Mouse (Mus musculus): ENCODE results near the gene Ptpru.
A peak's percentile ranks its signal among the peaks of the same experiment; 100 is the strongest.

The Ptpru gene

GRCm38 (mm10) chr4:131837872-131838524 lies at the start of gene Ptpru:
Gene Ptpru (minus strand): TSS chr4:131838288.
- DNase-seq (ENCODE audit: low spot score in 2 of 2) = peak; percentile 83 to 96

GRCm38 (mm10) chr4:131885376-131885775 lies 47.3 kb upstream of the Ptpru start:
- no peak for DNase-seq (ENCODE audit: low spot score in 2 of 2)

GRCm38 (mm10) chr4:131883571-131883970 lies 45.5 kb upstream of the Ptpru start:
- no peak for DNase-seq (ENCODE audit: low spot score in 2 of 2)

GRCm38 (mm10) chr4:131881306-131881705 lies 43.2 kb upstream of the Ptpru start:
- DNase-seq (ENCODE audit: low spot score in 2 of 2) = no peak

GRCm38 (mm10) chr4:131879692-131880091 lies 41.6 kb upstream of the Ptpru start:
- DNase-seq (ENCODE audit: low spot score in 2 of 2) = no peak

- DNase-seq (ENCODE audit: low spot score in 2 of 2) = no peak
Measured at GRCm38 (mm10) chr4:131876836-131877235, 38.7 kb upstream of the Ptpru start.

GRCm38 (mm10) chr4:131875242-131875641 lies 37.2 kb upstream of the Ptpru start:
- DNase-seq (ENCODE audit: low spot score in 2 of 2) = no peak

GRCm38 (mm10) chr4:131874567-131874966 lies 36.5 kb upstream of the Ptpru start:
- DNase-seq (ENCODE audit: low spot score in 2 of 2) = no peak

- DNase-seq (ENCODE audit: low spot score in 2 of 2) = no peak
Measured at GRCm38 (mm10) chr4:131874169-131874536, 36.1 kb upstream of the Ptpru start.

- peak; percentile 94 to 97 for DNase-seq (ENCODE audit: low spot score in 2 of 2)
Measured at GRCm38 (mm10) chr4:131873293-131874168, 35.4 kb upstream of the Ptpru start, which contains the start of gene Srsf4. Gene Srsf4 (plus strand): TSS chr4:131873617.

GRCm38 (mm10) chr4:131872672-131873292 lies 34.7 kb upstream of the Ptpru start:
- no peak for DNase-seq (ENCODE audit: low spot score in 2 of 2)

GRCm38 (mm10) chr4:131861341-131861739 lies 23.3 kb upstream of the Ptpru start:
- no peak for DNase-seq (ENCODE audit: low spot score in 2 of 2)

GRCm38 (mm10) chr4:131860492-131861340 lies 22.6 kb upstream of the Ptpru start:
- peak; percentile 82 to 91 for DNase-seq (ENCODE audit: low spot score in 2 of 2)

- no peak for DNase-seq (ENCODE audit: low spot score in 2 of 2)
Measured at GRCm38 (mm10) chr4:131854950-131855349, 16.9 kb upstream of the Ptpru start.

- DNase-seq (ENCODE audit: low spot score in 2 of 2) = no peak
Measured at GRCm38 (mm10) chr4:131849986-131850638, 12.0 kb upstream of the Ptpru start.

GRCm38 (mm10) chr4:131848082-131848481 lies 10.0 kb upstream of the Ptpru start:
- no peak for DNase-seq (ENCODE audit: low spot score in 2 of 2)

GRCm38 (mm10) chr4:131845991-131846778 lies 8.1 kb upstream of the Ptpru start:
- DNase-seq (ENCODE audit: low spot score in 2 of 2) = no peak

- peak; percentile 92 to 97 for DNase-seq (ENCODE audit: low spot score in 2 of 2)
Measured at GRCm38 (mm10) chr4:131843290-131843743, 5.2 kb upstream of the Ptpru start, which contains the start of gene Mecr. Gene Mecr (plus strand): TSS chr4:131843470.

GRCm38 (mm10) chr4:131836891-131837491 lies 1.1 kb downstream of the Ptpru start:
- DNase-seq (ENCODE audit: low spot score in 2 of 2) = peak; percentile 42 to 73
